Comparison of ENCODE assay signal across 8 mouse cellular contexts in genomic region chr3:101398071-101398786, GRCm38 (mm10). TPM values are rescaled to one million over a fixed set of nuclear protein-coding genes. Genes with fewer than 3 reads are reported as not detected.
DNase-seq lines count a peak whose midpoint lies in the region; ATAC-seq and TF ChIP-seq lines count a peak whose summit lies in the region.

No protein-coding gene starts in this region.

- ATAC-seq in kidney, embryonic 15.5 days (replicated peaks; ENCODE audit: low FRiP score) = peak; percentile 59
- no peak; the same call in 1 of the 2 replicates for ATAC-seq in heart, embryonic 13.5 days (ENCODE audit: extremely low read depth, insufficient number of reproducible peaks, low FRiP score, low TSS enrichment)
- no peak for ATAC-seq in liver, postnatal 0 days

- peaks cover 79% of the 10 kb centered on the region for H3K4me1 ChIP-seq in kidney, embryonic 15.5 days
- peaks cover 91% of the 10 kb centered on the region for H3K4me1 ChIP-seq in heart, embryonic 13.5 days
- H3K4me1 ChIP-seq in liver, postnatal 0 days (ENCODE audit: insufficient read depth) = peaks cover 3% of the 10 kb centered on the region; the same call in 1 of the 2 replicates

- no peak for TF ChIP-seq EP300 in liver, postnatal 0 days (IDR thresholded peaks at IDR 0.05; ENCODE audit: low read depth)

- 18% methylated on average over 12 of the region's 12 CpGs for WGBS in kidney, embryonic 15.5 days
- WGBS in heart, embryonic 13.5 days = 37% methylated on average over 12 of the region's 12 CpGs
- WGBS in liver, postnatal 0 days (ENCODE audit: insufficient replicate concordance) = 74% methylated on average over 12 of the region's 12 CpGs

- no peak for DNase-seq in kidney, adult 8-10 months
- peak; percentile 65 for DNase-seq in embryo, embryonic 11.5 days (ENCODE audit: low read depth, low spot score)
- DNase-seq in liver, postnatal 0 days = no peak
- no peak for DNase-seq in thymus, postnatal 14 days
- DNase-seq in layer of hippocampus, postnatal 36 days = no peak
- DNase-seq in right cerebral cortex, adult 18-20 months = no peak

- H3K36me3 ChIP-seq in kidney, embryonic 15.5 days = no peaks in the 10 kb centered on the region
- H3K36me3 ChIP-seq in heart, embryonic 13.5 days = no peaks in the 10 kb centered on the region; the same call in 1 of the 2 replicates
- H3K36me3 ChIP-seq in liver, postnatal 0 days (replicated peaks; ENCODE audit: insufficient read depth, low read length) = no peaks in the 10 kb centered on the region

- no peak overlapping the region for H3K9ac ChIP-seq in kidney, embryonic 15.5 days
- H3K9ac ChIP-seq in heart, embryonic 13.5 days = peak overlapping the region; percentile 41
- no peak overlapping the region for H3K9ac ChIP-seq in liver, postnatal 0 days (replicated peaks)

- TF ChIP-seq CTCF in liver, postnatal 0 days (IDR thresholded peaks at IDR 0.05; ENCODE audit: low read depth) = peak; percentile 10; the same call in 1 of the 2 replicates

- H3K27ac ChIP-seq in kidney, embryonic 15.5 days = peak overlapping the region; percentile 86
- peak overlapping the region; percentile 83 for H3K27ac ChIP-seq in heart, embryonic 13.5 days (replicated peaks)
- no peak overlapping the region for H3K27ac ChIP-seq in liver, postnatal 0 days (ENCODE audit: low read depth)

- H3K4me3 ChIP-seq in kidney, embryonic 15.5 days (replicated peaks) = no peak overlapping the region
- no peak overlapping the region for H3K4me3 ChIP-seq in heart, embryonic 13.5 days
- no peak overlapping the region for H3K4me3 ChIP-seq in liver, postnatal 0 days (ENCODE audit: low read depth, low read length)

- H3K4me2 ChIP-seq in kidney, embryonic 15.5 days = peak overlapping the region; percentile 26
- H3K4me2 ChIP-seq in heart, embryonic 13.5 days = peak overlapping the region; percentile 28
- H3K4me2 ChIP-seq in liver, postnatal 0 days (ENCODE audit: low read depth, low read length) = no peak overlapping the region

- H3K27me3 ChIP-seq in kidney, embryonic 15.5 days = no peaks in the 10 kb centered on the region
- H3K27me3 ChIP-seq in heart, embryonic 13.5 days (replicated peaks) = no peaks in the 10 kb centered on the region
- no peaks in the 10 kb centered on the region for H3K27me3 ChIP-seq in liver, postnatal 0 days (ENCODE audit: insufficient read depth, low read length)

- H3K9me3 ChIP-seq in kidney, embryonic 15.5 days (replicated peaks) = no peaks in the 10 kb centered on the region
- H3K9me3 ChIP-seq in heart, embryonic 13.5 days = no peaks in the 10 kb centered on the region
- no peaks in the 10 kb centered on the region for H3K9me3 ChIP-seq in liver, postnatal 0 days (ENCODE audit: low read length)

RNA-seq across cellular contexts. Expression of gene Igsf3, which starts 21.3 kb away (rescaled TPM):
- polyA plus RNA-seq in kidney, embryonic 15.5 days (2015; fragmentation: Nextera tagmentation; extraction: Ambion mirVana) = 24.3 and 25.4 TPM in 2 replicates
- polyA plus RNA-seq in heart, embryonic 13.5 days (2015; fragmentation: Nextera tagmentation; extraction: Ambion mirVana) = 40.1 and 41.9 TPM in 2 replicates
- polyA plus RNA-seq in liver, postnatal 0 days (2015; fragmentation: Nextera tagmentation; extraction: Ambion mirVana) = 1.7 and 1.9 TPM in 2 replicates
- total RNA-seq in layer of hippocampus, postnatal 36 days (2021) = 10 to 100 TPM; 17.0 to 20.6 TPM
